Mouse (Mus musculus) megakaryocyte progenitor cell, adult 5-6 weeks (primary cell): ENCODE measurements around the gene Gm20867. TPM values are rescaled to one million over a fixed set of nuclear protein-coding genes. Genes with fewer than 3 reads are reported as not detected.
"Not testable (repeated sequence)": the region's sequence is repeated elsewhere in the genome, so short reads cannot be mapped to it uniquely, and the experiment has no call there.

ENCODE experiments used
- ATAC-seq: replicated peaks from 2 replicates; pipeline ENCODE4 v1.8.0; 2016; ENCODE audit warnings: mild to moderate bottlenecking, moderate TSS enrichment, inconsistent platforms; ENCODE audit not compliant: poor library complexity
- total RNA-seq, 2 experiments: library from RNA; stranded (forward) in 1 of 2; stranded (reverse) in 1 of 2; fragments of 157-497, 149-512 nt in 1 of 2; fragments of 200-1000 nt in 1 of 2; gene quantifications; 2 replicates each; pipeline versions ENCODE4 v1.2.3 to v1.2.4; 2015 to 2017

The Gm20867 gene
- total RNA-seq (2015): not detected in 2 replicates
- not detected in 2 replicates for total RNA-seq (2017)

GRCm38 (mm10) chrY:77963104-77963503 is at the start of gene Gm20867:
Gene Gm20867, minus strand, starts transcription at chrY:77963204.
- not testable (repeated sequence) for ATAC-seq

Other genes starting within 250 kb of the Gm20867 start
- gene Gm29564, start 249.8 kb upstream of the Gm20867 start, total RNA-seq (2015): not detected in 2 replicates
- not detected in 2 replicates for gene Gm29564, start 249.8 kb upstream of the Gm20867 start, total RNA-seq (2017)